10 mouse cellular contexts compared by ENCODE assay signal in the genomic region with DNA sequence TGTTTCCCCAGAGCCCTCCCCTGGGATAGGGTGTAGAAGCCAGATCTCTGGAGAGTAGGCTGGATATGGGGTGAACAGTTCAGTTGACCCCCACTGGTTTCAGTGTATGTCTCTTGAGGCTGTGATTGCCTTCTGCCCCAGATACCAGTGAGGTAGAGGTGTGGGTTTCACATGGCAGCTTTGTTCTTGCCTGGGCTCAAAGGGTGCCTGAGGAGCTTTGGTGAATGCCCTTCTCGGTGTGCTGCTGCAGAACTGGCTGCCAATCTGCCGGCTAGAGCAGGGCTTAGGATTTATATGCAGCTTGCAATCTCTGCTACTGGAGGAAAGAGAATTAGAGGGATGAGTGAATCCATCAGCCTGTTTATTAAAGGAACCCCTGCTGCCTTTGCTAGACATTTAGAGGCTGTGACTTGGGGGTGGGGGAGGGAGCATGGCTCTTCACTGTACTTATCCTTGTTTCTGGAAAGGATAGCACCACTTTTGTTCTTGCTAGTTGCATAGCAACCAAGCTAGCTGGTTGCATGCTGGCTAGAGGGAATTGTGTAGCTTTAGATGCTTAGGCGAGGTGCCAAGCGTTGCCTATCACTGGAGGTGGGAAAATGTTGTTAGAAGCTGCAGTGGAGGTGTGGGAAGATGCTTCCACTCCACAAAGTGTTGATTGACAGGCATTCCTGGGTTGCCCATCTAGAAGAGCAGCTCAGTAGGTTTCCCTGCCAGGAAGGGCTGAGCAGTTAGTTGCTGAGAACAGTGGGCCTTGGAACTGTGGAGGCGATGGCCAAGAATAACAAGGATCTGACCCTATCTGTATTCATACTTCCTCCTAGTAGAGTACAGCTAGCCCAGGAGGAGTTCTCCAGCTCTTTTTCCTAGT. TPM values are rescaled to one million over a fixed set of nuclear protein-coding genes. Genes with fewer than 3 reads are reported as not detected.
A peak's percentile ranks its signal among the peaks of the same experiment; 100 is the strongest.
DNase-seq lines count a peak whose midpoint lies in the region; ATAC-seq lines count a peak whose summit lies in the region.
"Had no signal": no experiment of that assay in that cellular context is flagged by ENCODE, and none has a peak within 500 bp of the region (broad histone marks: within the 10 kb centered on the region; RNA-seq: fewer than 3 reads in every experiment).

No protein-coding gene starts in this region.

- peaks cover 3% of the 10 kb centered on the region; the same call in 1 of the 2 replicates for H3K36me3 ChIP-seq in hindbrain, embryonic 13.5 days
- no peaks in the 10 kb centered on the region for H3K36me3 ChIP-seq in hindbrain, embryonic 11.5 days (ENCODE audit: control insufficient read depth, insufficient read depth, low read length)

- H3K9me3 ChIP-seq in hindbrain, embryonic 13.5 days, result no peaks in the 10 kb centered on the region
- H3K9me3 ChIP-seq in hindbrain, embryonic 11.5 days (ENCODE audit: control insufficient read depth, low read length), result no peaks in the 10 kb centered on the region

- H3K4me3 ChIP-seq in hindbrain, embryonic 13.5 days, result no peak overlapping the region
- H3K4me3 ChIP-seq in hindbrain, embryonic 11.5 days (ENCODE audit: low read depth, low read length), result no peak overlapping the region

- ATAC-seq in hindbrain, embryonic 13.5 days (ENCODE audit: low FRiP score), result peak; percentile 91
- ATAC-seq in hindbrain, embryonic 11.5 days (ENCODE audit: low FRiP score), result no peak
- peak; percentile 92 for ATAC-seq in frontal cortex, adult (ENCODE audit: low TSS enrichment)
- no peak for ATAC-seq in granulocyte monocyte progenitor cell, adult 5-6 weeks (replicated peaks; ENCODE audit: poor library complexity, severe bottlenecking)
- no peak for ATAC-seq in megakaryocyte-erythroid progenitor cell, adult 5-6 weeks (replicated peaks; ENCODE audit: low FRiP score, low TSS enrichment, poor library complexity, severe bottlenecking)

- no peak for DNase-seq in hindbrain, embryonic 11.5 days (ENCODE audit: low spot score)
- DNase-seq in layer of hippocampus, postnatal 14 days (ENCODE audit: low spot score in 2 of 2), result peak; percentile 71 to 78
- DNase-seq in right cerebral cortex, adult 18-20 months, result peak; percentile 91
- DNase-seq in lung, postnatal 4 days, result no peak

- H3K4me2 ChIP-seq in hindbrain, embryonic 13.5 days, result peak overlapping the region; percentile 39
- no peak overlapping the region for H3K4me2 ChIP-seq in hindbrain, embryonic 11.5 days (replicated peaks; ENCODE audit: low read depth, low read length)

- peak overlapping the region; percentile 95 for H3K27ac ChIP-seq in hindbrain, embryonic 13.5 days
- H3K27ac ChIP-seq in hindbrain, embryonic 11.5 days (ENCODE audit: low read depth, low read length), result no peak overlapping the region
- H3K27ac ChIP-seq: macrophage had no signal

- H3K27me3 ChIP-seq in hindbrain, embryonic 13.5 days, result no peaks in the 10 kb centered on the region
- no peaks in the 10 kb centered on the region for H3K27me3 ChIP-seq in hindbrain, embryonic 11.5 days (ENCODE audit: control insufficient read depth, insufficient read depth, low read length)

- H3K4me1 ChIP-seq in hindbrain, embryonic 13.5 days (replicated peaks), result peaks cover 46% of the 10 kb centered on the region
- no peaks in the 10 kb centered on the region for H3K4me1 ChIP-seq in hindbrain, embryonic 11.5 days (replicated peaks; ENCODE audit: control insufficient read depth, insufficient read depth, low read length)

- H3K9ac ChIP-seq in hindbrain, embryonic 13.5 days, result peak overlapping the region; percentile 58
- no peak overlapping the region for H3K9ac ChIP-seq in hindbrain, embryonic 11.5 days (ENCODE audit: low read depth, low read length)

- 38% methylated on average over 5 of the region's 5 CpGs for WGBS in hindbrain, embryonic 13.5 days
- WGBS in hindbrain, embryonic 11.5 days, result 72% methylated on average over 5 of the region's 5 CpGs

RNA-seq across cellular contexts. Expression of a gene that starts 7.7 kb away (rescaled TPM):
- 237 and 248 TPM in 2 replicates for polyA plus RNA-seq in hindbrain, embryonic 13.5 days (2015; fragmentation: Nextera tagmentation; extraction: Ambion mirVana)
- polyA plus RNA-seq in hindbrain, embryonic 11.5 days (2014; fragmentation: Nextera tagmentation; extraction: Ambion mirVana), result 155 and 169 TPM in 2 replicates
- 100 to 1,000 TPM; 481 to 503 TPM for total RNA-seq in layer of hippocampus, postnatal 14 days (2021)
- total RNA-seq in granulocyte monocyte progenitor cell, adult 5-6 weeks (2014; fragmentation: Nextera tagmentation), result 123 and 126 TPM in 2 replicates
- total RNA-seq in granulocyte monocyte progenitor cell, adult 5-6 weeks (2017), result 156 and 180 TPM in 2 replicates
- 162 and 178 TPM in 2 replicates for total RNA-seq in megakaryocyte-erythroid progenitor cell, adult 5-6 weeks (2014; fragmentation: Nextera tagmentation)
- 171 and 185 TPM in 2 replicates for total RNA-seq in megakaryocyte-erythroid progenitor cell, adult 5-6 weeks (2017)

RNA-seq across cellular contexts. Expression of a gene that starts 8.1 kb away (rescaled TPM):
- polyA plus RNA-seq in hindbrain, embryonic 13.5 days (2015; fragmentation: Nextera tagmentation; extraction: Ambion mirVana), result 123 and 125 TPM in 2 replicates
- 184 and 186 TPM in 2 replicates for polyA plus RNA-seq in hindbrain, embryonic 11.5 days (2014; fragmentation: Nextera tagmentation; extraction: Ambion mirVana)
- total RNA-seq in layer of hippocampus, postnatal 14 days (2021), result 10 to 100 TPM; 31.0 to 39.0 TPM
- total RNA-seq in granulocyte monocyte progenitor cell, adult 5-6 weeks (2014; fragmentation: Nextera tagmentation), result 101 and 107 TPM in 2 replicates
- total RNA-seq in granulocyte monocyte progenitor cell, adult 5-6 weeks (2017), result 79.2 and 148 TPM in 2 replicates
- total RNA-seq in megakaryocyte-erythroid progenitor cell, adult 5-6 weeks (2014; fragmentation: Nextera tagmentation), result 203 and 208 TPM in 2 replicates
- total RNA-seq in megakaryocyte-erythroid progenitor cell, adult 5-6 weeks (2017), result 131 and 142 TPM in 2 replicates

RNA-seq across cellular contexts. Expression of a gene that starts 21.2 kb away (rescaled TPM):
- 15.6 and 15.7 TPM in 2 replicates for polyA plus RNA-seq in hindbrain, embryonic 13.5 days (2015; fragmentation: Nextera tagmentation; extraction: Ambion mirVana)
- polyA plus RNA-seq in hindbrain, embryonic 11.5 days (2014; fragmentation: Nextera tagmentation; extraction: Ambion mirVana), result 10.5 and 12.5 TPM in 2 replicates
- total RNA-seq in layer of hippocampus, postnatal 14 days (2021), result 10 to 100 TPM; 24.6 to 31.6 TPM
- total RNA-seq in granulocyte monocyte progenitor cell, adult 5-6 weeks (2014; fragmentation: Nextera tagmentation), result 35.0 and 39.6 TPM in 2 replicates
- 14.7 and 19.3 TPM in 2 replicates for total RNA-seq in granulocyte monocyte progenitor cell, adult 5-6 weeks (2017)
- total RNA-seq in megakaryocyte-erythroid progenitor cell, adult 5-6 weeks (2014; fragmentation: Nextera tagmentation), result 22.4 and 32.1 TPM in 2 replicates
- 11.7 and 20.4 TPM in 2 replicates for total RNA-seq in megakaryocyte-erythroid progenitor cell, adult 5-6 weeks (2017)

RNA-seq across cellular contexts. Expression of a gene that starts 46.3 kb away (rescaled TPM):
- polyA plus RNA-seq in hindbrain, embryonic 13.5 days (2015; fragmentation: Nextera tagmentation; extraction: Ambion mirVana), result 73.3 and 76.8 TPM in 2 replicates
- 66.2 and 67.1 TPM in 2 replicates for polyA plus RNA-seq in hindbrain, embryonic 11.5 days (2014; fragmentation: Nextera tagmentation; extraction: Ambion mirVana)
- total RNA-seq in layer of hippocampus, postnatal 14 days (2021), result 10 to 100 TPM; 52.8 to 54.7 TPM
- 21.8 and 26.5 TPM in 2 replicates for total RNA-seq in granulocyte monocyte progenitor cell, adult 5-6 weeks (2014; fragmentation: Nextera tagmentation)
- 46.6 and 51.2 TPM in 2 replicates for total RNA-seq in granulocyte monocyte progenitor cell, adult 5-6 weeks (2017)
- total RNA-seq in megakaryocyte-erythroid progenitor cell, adult 5-6 weeks (2014; fragmentation: Nextera tagmentation), result 46.2 and 57.3 TPM in 2 replicates
- 47.7 and 59.5 TPM in 2 replicates for total RNA-seq in megakaryocyte-erythroid progenitor cell, adult 5-6 weeks (2017)

RNA-seq across cellular contexts. Expression of a gene that starts 56.8 kb away (rescaled TPM):
- polyA plus RNA-seq in hindbrain, embryonic 13.5 days (2015; fragmentation: Nextera tagmentation; extraction: Ambion mirVana), result 130 and 137 TPM in 2 replicates
- polyA plus RNA-seq in hindbrain, embryonic 11.5 days (2014; fragmentation: Nextera tagmentation; extraction: Ambion mirVana), result 25.2 and 25.7 TPM in 2 replicates
- 100 to 1,000 TPM; 131 to 136 TPM for total RNA-seq in layer of hippocampus, postnatal 14 days (2021)
- total RNA-seq in granulocyte monocyte progenitor cell, adult 5-6 weeks (2014; fragmentation: Nextera tagmentation), result not detected in 2 replicates
- total RNA-seq in granulocyte monocyte progenitor cell, adult 5-6 weeks (2017), result not detected in 2 replicates
- total RNA-seq in megakaryocyte-erythroid progenitor cell, adult 5-6 weeks (2014; fragmentation: Nextera tagmentation), result not detected in 2 replicates
- total RNA-seq in megakaryocyte-erythroid progenitor cell, adult 5-6 weeks (2017), result not detected in 2 replicates
- total RNA-seq: MEL had no signal

Comparison
In these comparisons a context has a peak if more than half of its experiments do, and no peak if none do; other contexts are left out.
1. ATAC-seq: peak in hindbrain, embryonic 13.5 days (single experiment) and frontal cortex, adult (single experiment); none in hindbrain, embryonic 11.5 days (single experiment), granulocyte monocyte progenitor cell, adult 5-6 weeks (single experiment) and megakaryocyte-erythroid progenitor cell, adult 5-6 weeks (single experiment).
2. DNase-seq: peak in layer of hippocampus, postnatal 14 days (2 of 2) and right cerebral cortex, adult 18-20 months (single experiment); none in hindbrain, embryonic 11.5 days (single experiment) and lung, postnatal 4 days (0 of 2).